Mouse (Mus musculus) MN1 (cell line): ENCODE data around the gene Gpx1.
"Not testable (repeated sequence)": the region's sequence is repeated elsewhere in the genome, so short reads cannot be mapped to it uniquely, and the experiment has no call there.

ENCODE experiments used
- DNase-seq: peaks from one replicate; pipeline ENCODE4 v3.0.0-alpha.2; 2016; ENCODE audit warnings: low spot score

The Gpx1 gene

GRCm38 (mm10) chr9:108338886-108339781 is at the start of gene Gpx1:
TSS of gene Gpx1 (plus strand) at chr9:108338903.
- peak; percentile 95 for DNase-seq

DNA sequence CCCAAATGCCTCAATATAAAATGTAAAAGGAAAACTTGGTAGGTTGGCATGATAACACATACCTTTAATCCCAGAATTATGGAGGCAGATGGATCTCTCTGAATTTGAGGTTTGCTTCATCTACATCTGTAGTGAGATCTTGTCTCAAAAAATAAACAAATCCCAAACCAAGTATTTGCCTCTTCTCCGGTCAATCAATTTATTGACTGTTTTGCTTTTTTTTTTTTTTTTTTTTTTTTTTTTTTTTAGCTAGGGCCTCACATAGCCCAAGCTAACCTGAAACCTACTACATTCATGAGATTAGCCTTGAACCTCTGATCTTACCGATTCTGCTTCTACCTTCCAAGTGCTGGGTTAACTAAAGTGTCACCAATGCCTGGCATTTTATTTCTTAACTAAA is 49.4 kb upstream of the Gpx1 start:
- DNase-seq: no peak

DNA sequence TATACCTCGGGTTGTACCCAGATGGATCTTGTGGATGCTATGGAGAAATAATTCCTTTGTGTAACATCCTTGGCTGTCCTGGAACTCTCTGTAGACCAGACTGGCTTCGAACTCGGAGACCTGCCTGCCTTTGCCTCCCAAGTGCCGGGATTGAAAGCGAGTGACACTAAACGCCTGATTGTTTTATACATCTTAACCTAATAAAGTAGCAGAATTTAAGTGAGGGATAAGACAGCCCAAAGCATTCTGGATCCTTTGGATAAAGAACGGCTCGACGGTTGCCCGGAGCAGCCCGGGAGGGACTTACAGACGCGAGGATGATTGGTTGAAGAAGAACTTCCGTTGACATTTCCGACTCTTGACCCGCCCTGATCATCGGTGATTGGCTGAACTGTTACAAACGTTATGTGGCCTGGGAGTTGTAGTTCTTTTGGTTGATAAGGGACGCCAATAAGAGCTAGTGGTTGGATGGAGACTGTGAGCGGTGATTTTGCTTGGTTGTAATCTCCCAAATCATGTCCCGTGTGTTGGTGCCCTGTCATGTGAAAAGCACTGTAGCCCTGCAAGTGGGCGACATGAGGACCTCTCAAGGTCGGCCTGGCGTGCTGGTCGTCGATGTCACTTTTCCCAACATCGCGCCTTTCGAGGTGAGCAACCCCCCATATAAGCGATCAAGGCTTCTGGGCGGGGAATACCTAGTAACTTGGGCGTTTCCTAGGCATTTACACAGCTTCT is 48.5 kb upstream of the Gpx1 start, which contains the start of gene Nicn1:
Nicn1 (plus strand) TSS at position 414 of the 735 bp plus-strand sequence.
- peak; percentile 97 for DNase-seq

DNA sequence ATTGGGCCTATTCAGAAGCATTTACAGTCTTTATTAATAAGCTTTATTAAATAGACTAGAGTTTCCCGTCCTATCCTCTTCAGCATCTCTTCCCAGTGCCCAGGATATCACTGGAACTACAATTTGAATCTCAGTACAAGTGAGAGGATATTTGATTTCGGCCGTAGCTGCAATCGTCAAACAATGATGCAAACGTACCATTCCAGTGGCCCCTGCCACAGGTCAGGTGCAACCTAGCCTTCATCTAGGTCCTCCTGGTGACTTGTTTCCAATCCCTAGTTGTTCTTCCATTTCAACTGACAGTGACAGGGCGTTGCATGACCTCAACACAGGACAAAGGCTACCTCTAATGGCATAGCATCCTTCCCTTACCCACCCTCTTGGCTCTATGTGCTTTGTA is 47.9 kb upstream of the Gpx1 start:
- peak; percentile 29 for DNase-seq

DNA sequence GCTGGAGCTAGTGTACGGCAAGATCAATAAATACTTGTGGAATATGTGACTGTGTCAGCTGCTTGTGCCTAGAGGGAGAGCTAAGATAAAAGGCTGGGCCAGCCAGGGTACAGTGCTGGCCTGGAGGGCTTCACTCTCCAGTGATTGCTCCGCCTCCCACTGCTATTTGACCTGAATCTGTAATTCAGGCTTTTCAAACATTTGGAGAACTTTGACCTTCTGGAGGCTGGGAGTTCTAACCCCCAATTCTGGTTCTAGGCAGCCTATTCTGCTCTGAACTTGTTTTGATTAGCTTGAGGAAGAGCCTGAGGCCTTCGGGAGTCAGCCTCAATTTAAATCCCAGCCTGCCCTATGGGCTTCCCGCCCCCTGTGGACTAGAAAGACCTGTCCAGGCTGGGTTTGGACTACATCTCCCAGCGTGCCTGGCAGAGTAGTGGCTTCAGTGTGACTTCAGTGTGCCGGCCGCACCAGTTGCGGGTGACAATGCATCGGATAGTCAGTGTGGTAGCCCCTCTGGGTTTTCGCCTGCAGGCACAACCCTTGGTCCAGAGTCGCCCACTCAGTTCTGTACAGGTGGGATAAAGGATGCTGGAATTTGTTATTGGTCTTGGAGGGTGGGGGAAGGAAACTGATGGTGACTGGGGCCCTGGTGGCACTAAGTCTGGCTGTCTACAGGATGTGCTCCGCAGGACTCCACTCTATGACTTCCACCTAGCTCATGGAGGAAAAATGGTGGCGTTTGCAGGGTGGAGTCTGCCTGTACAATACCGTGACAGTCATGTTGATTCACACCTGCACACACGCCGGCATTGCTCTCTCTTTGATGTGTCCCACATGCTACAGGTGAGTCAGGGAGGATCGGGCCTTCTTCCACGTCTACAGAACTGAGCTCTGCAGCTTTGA is 42.0 kb upstream of the Gpx1 start, which contains the start of gene Amt:
Amt (plus strand) TSS at position 401 of the 903 bp plus-strand sequence.
- no peak for DNase-seq

DNA sequence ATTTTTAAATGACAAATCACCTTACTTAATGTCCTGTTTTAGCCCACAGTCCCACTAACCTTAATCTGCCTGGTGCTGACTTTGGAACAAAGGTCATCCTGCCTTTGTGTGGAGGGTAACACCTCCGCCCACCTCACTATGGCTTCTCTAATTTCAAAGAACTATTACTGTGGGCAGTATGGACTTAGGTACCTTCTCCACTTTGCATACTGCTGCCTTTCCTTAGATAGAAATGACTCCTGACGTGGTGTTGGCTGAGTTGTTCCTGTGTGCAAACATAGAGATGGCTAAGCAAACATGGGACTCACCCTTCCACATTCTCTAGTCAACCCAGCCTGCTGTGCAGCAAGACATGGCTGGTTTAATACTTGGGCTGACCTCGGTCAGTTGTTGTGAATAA is 36.9 kb upstream of the Gpx1 start:
- DNase-seq: no peak

DNA sequence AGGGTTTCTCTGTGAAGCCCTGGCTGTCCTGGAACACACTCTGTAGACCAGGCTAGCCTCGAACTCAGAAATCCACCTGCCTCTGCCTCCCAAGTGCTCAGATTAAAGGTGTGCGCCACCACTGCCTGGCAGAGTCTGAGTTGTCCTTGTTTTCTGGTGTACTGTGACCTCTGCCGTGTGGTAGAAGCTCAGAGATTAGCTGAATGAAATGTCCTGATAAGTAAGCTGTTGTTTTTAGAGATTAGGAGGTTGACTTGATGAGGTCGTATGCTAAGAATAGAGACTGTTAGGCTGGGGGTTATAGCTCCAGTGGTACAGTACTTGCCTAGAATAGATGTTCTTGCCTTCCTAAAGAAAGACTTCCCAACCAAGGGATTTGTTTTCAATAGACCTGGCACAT is 34.0 kb upstream of the Gpx1 start:
- no peak for DNase-seq

GRCm38 (mm10) chr9:108305170-108305569 is 33.5 kb upstream of the Gpx1 start:
- DNase-seq: no peak

DNA sequence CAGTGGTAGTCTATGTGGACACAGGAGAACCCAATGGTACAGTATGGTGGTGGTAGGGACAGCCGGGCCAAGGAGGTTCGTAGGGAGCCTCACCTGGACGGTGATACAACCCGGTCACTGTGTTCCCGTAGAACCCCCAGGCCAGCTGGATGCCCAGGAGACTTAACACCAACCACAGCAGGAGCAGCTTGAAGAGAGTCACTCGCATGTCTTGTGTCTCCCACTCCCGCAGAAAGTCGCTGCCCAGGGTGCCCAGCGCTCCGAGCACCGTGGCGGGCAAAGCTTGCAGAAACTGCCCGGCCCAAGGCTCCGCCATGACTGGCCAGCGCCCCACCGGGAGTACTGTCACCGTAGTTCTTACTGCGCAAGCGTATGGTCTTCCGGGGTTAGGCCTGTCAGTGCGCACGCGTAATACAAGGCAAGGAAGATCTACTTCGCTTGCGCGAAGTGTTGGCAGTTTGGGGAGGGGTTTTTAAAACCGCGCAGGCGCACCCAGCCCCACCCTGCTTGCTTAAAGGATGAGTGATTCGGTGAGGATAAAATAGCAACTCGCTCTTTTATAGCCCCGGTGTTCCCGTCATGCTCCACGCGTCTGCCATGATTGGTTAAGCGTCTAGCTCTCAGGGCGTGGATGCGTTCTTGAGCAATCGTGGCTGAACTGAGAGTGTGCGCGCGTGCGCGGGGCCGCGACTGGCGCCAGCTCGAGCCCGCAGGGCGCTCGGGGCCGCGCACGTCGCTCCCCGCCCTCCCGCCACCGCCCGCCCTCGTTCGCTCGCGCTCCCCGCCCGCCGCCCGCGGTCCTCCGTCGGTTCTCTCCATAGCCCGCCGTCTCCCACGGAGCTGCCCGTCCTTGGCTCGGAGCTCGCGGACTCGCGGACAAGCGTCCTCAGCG is 32.8 kb upstream of the Gpx1 start, which contains the start of the genes Rhoa and Tcta:
Rhoa (plus strand) TSS at position 501 of the 892 bp plus-strand sequence.
Tcta (minus strand) TSS at position 532 of the 892 bp plus-strand sequence.
- peak; percentile 99 for DNase-seq

GRCm38 (mm10) chr9:108306571-108306980 is 32.1 kb upstream of the Gpx1 start:
- peak; percentile 81 for DNase-seq

DNA sequence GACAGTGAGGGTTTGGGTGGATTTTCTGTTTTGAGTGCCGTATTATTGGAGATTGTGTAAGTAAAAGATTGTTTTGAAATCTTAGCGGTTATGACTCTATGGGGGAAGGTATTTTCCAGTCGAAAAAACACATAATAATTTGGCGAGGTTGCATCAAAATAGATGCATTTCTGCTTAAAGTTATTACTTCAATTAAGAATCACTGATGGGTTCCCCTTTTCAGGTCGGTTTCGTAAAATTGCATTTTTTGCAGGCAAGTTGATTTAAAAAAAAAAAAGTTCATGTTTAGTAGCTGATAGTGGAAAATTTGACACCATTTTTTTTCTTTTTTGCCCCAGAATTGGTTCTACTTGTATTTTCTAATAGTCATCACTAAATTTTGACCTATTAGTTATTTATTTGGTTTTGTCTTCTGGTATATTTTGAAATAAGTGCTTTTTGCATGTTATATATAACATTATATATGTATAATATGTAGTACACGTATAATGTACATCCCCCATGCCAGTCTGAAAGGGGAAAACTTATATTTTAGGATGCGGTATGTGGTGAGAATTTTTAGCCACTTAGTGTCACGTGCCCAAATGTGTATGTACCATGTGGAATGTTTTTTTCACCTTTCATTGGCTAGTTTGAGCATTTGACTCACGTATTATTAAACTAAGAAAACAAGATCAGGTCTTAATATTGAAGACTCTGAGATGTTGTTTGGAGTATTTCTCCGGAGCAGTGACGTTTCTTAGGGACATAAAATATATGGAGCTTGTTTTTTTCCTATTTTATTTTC is 31.5 kb upstream of the Gpx1 start:
- DNase-seq: no peak

DNA sequence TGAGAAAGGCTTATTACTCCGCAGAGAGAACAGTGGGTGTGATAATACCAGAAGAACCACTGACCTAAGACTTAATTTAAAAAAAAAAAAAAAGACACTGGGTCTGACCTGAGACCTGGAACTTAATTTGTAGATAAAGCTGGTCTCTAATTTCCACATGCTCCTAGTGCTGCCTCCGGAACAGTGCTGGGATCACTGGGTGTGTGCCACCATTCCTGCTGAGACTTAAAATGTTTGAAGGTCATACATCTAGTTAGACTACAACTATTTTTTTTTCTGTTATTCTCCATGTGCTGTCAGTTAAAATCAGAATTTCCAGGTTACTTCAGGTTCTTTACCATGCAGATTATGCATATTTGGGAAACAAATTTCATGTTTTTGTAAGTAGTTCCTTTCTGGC is 30.6 kb upstream of the Gpx1 start:
- peak; percentile 22 for DNase-seq

- no peak for DNase-seq
These were observed 21.1 kb upstream of the Gpx1 start for GRCm38 (mm10) chr9:108317572-108317971.

DNA sequence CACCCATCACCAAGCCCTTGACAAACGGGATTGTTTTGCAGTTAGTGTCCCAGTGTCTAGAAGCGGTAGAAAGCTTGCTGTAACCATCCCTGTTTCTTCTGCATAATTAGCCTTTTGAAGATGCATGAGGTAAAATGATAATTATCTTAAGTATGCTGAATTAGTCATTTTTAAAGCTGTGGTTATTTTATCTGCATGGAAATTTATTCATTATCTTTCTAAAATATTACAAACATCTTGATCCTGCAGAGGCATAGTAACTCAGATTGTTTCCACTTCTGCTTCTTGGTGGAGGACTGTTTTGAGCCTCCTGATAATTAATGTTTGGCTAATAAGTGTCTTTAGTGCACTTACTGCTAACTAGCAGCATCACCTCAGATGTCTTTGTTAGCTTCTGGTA is 20.2 kb upstream of the Gpx1 start:
- no peak for DNase-seq

DNA sequence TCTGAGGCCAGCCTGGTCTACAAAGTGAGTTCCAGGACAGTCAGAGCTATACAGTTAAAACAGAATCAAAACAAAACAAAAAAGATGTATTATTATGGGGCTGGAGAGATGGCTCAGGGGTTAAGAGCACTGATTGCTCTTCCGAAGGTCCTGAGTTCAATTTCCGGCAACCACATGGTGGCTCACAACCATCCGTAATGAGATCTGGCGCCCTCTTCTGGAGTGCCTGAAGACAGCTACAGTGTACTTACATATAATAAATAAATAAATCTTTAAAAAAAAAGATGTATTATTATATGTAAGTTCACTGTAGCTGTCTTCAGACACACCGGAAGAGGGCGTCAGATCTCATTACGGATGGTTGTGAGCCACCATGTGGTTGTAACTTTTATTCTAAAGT is 16.6 kb upstream of the Gpx1 start:
- DNase-seq: not testable (repeated sequence)

- no peak for DNase-seq
These were observed 13.9 kb upstream of the Gpx1 start for GRCm38 (mm10) chr9:108324784-108325183.

DNA sequence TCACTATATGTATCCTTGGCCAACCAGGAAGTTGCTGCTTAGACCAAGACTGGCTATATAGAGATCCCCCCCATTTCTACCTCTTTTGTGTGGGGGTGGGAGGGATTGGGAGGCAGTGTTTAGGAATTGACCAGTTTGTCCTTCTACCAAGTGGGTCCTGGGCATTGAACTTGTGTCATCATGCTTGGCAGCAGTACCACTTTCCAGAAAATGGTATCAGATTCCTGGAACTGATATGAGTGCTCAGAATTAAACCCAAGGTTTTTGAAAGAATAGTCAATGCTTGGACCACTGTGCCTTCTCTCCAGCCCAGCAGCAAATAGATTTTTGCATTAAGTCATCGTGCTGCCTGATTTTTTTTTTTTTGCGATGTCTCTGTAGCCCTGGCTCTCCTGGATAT is 12.9 kb upstream of the Gpx1 start:
- no peak for DNase-seq

DNA sequence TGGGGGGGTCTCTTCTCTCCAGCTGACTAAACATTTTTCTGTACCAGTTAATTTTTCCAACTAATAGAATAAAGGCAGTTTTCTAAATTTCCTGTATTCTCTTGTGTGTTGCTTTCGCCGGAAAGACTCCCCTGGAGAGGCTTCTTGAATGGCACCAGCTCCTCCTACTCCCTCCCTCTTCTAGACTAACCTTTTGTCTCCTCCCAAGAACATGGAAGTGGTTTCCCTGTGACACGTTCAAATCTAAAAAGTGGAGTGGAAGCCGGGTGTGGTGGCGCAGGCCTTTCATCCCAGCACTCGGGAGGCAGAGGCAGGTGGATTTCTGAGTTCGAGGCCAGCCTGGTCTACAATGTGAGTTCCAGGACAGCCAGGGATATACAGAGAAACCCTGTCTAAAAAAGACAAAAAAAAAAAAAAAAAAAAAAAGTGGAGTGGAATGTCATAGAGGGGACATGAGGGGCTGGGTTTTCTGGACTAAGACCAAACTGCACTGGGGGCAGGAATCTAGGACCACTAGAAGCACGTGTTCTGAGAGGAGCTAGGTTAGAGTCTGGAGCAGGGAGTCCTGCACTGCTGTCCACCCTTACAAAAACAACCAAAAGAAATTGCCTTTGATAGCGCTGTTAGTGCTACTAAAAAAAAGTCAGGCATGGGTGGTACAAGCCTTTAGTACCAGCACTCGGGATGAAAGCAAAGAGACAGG is 704 bp upstream of the Gpx1 start:
- no peak for DNase-seq

- DNase-seq: no peak
These were observed 185 bp upstream of the Gpx1 start for GRCm38 (mm10) chr9:108338551-108338885.

DNA sequence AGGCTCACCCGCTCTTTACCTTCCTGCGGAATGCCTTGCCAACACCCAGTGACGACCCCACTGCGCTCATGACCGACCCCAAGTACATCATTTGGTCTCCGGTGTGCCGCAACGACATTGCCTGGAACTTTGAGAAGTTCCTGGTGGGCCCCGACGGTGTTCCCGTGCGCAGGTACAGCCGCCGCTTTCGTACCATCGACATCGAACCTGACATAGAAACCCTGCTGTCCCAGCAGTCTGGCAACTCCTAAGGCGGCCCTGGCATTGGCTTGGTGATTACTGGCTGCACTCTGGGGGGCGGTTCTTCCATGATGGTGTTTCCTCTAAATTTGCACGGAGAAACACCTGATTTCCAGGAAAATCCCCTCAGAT is 1.2 kb downstream of the Gpx1 start:
- DNase-seq: no peak
